Mouse (Mus musculus): Measurements from ENCODE around the gene Hnrnpf.

GRCm38 (mm10) chr6:117851747-117852146 lies 48.4 kb upstream of the Hnrnpf start:
- no peak for TF ChIP-seq CTCF (IDR thresholded peaks at IDR 0.05; ENCODE audit: borderline replicate concordance, control insufficient read depth, extremely low read depth, insufficient read depth, low read length, poor library complexity)
- TF ChIP-seq POLR2A (IDR thresholded peaks at IDR 0.05; ENCODE audit: control insufficient read depth, extremely low read depth, insufficient read depth, low read length, poor library complexity) = no peak

Measured in thymus, adult 2 months (tissue).